Mouse (Mus musculus) G1E-ER4 (cell line): ENCODE measurements around the gene Bves. TPM values are rescaled to one million over a fixed set of nuclear protein-coding genes. Genes with fewer than 3 reads are reported as not detected.

ENCODE experiments used
- GATA1 ChIP-seq: IDR thresholded peaks from one replicate; pipeline ENCODE4 v1.8.0; 2012; ENCODE audit warnings: low read length, inconsistent platforms
- polyA plus RNA-seq: library from polyadenylated mRNA; stranded (reverse); fragments of >175 nt; gene quantifications from 2 replicates; pipeline ENCODE4 v1.2.3, GENCODE M21; 2012

Gene Bves
- polyA plus RNA-seq, 1 experiment: not detected

GRCm38 (mm10) chr10:45410624-45411341, 75.2 kb downstream of the Bves start:
- TF ChIP-seq GATA1: no peak

- no peak for TF ChIP-seq GATA1
Measured at GRCm38 (mm10) chr10:45411741-45412140, 76.2 kb downstream of the Bves start.

- no peak for TF ChIP-seq GATA1
Measured at GRCm38 (mm10) chr10:45412144-45412543, 76.6 kb downstream of the Bves start.

Other genes with a start within 250 kb of the Bves start
- not detected in 2 replicates for gene Popdc3, start 157.7 kb upstream of the Bves start, polyA plus RNA-seq
- gene Lin28b, start 150.6 kb downstream of the Bves start, polyA plus RNA-seq: 2.2 and 3.0 TPM in 2 replicates
- gene Hace1, start 242.1 kb downstream of the Bves start, polyA plus RNA-seq: 2.2 and 2.6 TPM in 2 replicates